Mouse (Mus musculus): ENCODE measurements around the gene Tecr.

- TF ChIP-seq TAL1 (conservative IDR thresholded peaks at IDR 0.05; ENCODE audit: low read depth, low read length): no peak
- TF ChIP-seq CTCF (IDR thresholded peaks at IDR 0.05; ENCODE audit: low read depth, low read length): no peak
- TF ChIP-seq POLR2AphosphoS5 (IDR thresholded peaks at IDR 0.05; ENCODE audit: insufficient replicate concordance, low read depth, low read length): no peak
- no peak for TF ChIP-seq GATA1 (IDR thresholded peaks at IDR 0.05; ENCODE audit: borderline replicate concordance, low read length)
- no peak for TF ChIP-seq GATA2 (IDR thresholded peaks at IDR 0.05; ENCODE audit: borderline replicate concordance, low read depth, low read length)
Measured at GRCm38 (mm10) chr8:83656043-83656442, 48.3 kb upstream of the Tecr start.

Measured in G1E (cell line).